Mouse (Mus musculus): ENCODE data around the gene Olfr1058. TPM values are rescaled to one million over a fixed set of nuclear protein-coding genes. Genes with fewer than 3 reads are reported as not detected.
"Not testable (repeated sequence)": the region's sequence is repeated elsewhere in the genome, so short reads cannot be mapped to it uniquely, and the experiment has no call there.

The Olfr1058 gene
- polyA plus RNA-seq (2012; rRNA removed): not detected in 2 replicates

- H3K36me3 ChIP-seq (ENCODE audit: control insufficient read depth, insufficient read depth, low read length); H3K4me1 ChIP-seq (ENCODE audit: control insufficient read depth, insufficient read depth, low read length); H3K4me3 ChIP-seq (ENCODE audit: control insufficient read depth, low read depth, low read length); H3K27me3 ChIP-seq (ENCODE audit: control insufficient read depth, insufficient read depth, low read length); H3K27ac ChIP-seq (ENCODE audit: control insufficient read depth, insufficient read depth, low read depth, low read length): not testable (repeated sequence)
Measured at GRCm38 (mm10) chr2:86388461-86388860, at the start of gene Olfr1058. Gene Olfr1058 (minus strand): TSS chr2:86388561.

- H3K36me3 ChIP-seq (ENCODE audit: control insufficient read depth, insufficient read depth, low read length); H3K4me1 ChIP-seq (ENCODE audit: control insufficient read depth, insufficient read depth, low read length); H3K27ac ChIP-seq (ENCODE audit: control insufficient read depth, insufficient read depth, low read depth, low read length); H3K4me3 ChIP-seq (ENCODE audit: control insufficient read depth, low read depth, low read length); H3K27me3 ChIP-seq (ENCODE audit: control insufficient read depth, insufficient read depth, low read length): not testable (repeated sequence)
Measured at GRCm38 (mm10) chr2:86428511-86428910, 40.1 kb upstream of the Olfr1058 start.

- not testable (repeated sequence) for H3K4me1 ChIP-seq (ENCODE audit: control insufficient read depth, insufficient read depth, low read length); H3K4me3 ChIP-seq (ENCODE audit: control insufficient read depth, low read depth, low read length); H3K36me3 ChIP-seq (ENCODE audit: control insufficient read depth, insufficient read depth, low read length); H3K27me3 ChIP-seq (ENCODE audit: control insufficient read depth, insufficient read depth, low read length); H3K27ac ChIP-seq (ENCODE audit: control insufficient read depth, insufficient read depth, low read depth, low read length)
Measured at GRCm38 (mm10) chr2:86426649-86427048, 38.3 kb upstream of the Olfr1058 start, which contains the start of gene Olfr1062. Gene Olfr1062 (minus strand): TSS chr2:86426749.

GRCm38 (mm10) chr2:86413950-86414349 lies 25.6 kb upstream of the Olfr1058 start, which contains the start of gene Olfr1061:
Gene Olfr1061 (minus strand): TSS chr2:86414050.
- H3K4me3 ChIP-seq (ENCODE audit: control insufficient read depth, low read depth, low read length): no peak within 1 kb of the TSS
- H3K4me1 ChIP-seq (ENCODE audit: control insufficient read depth, insufficient read depth, low read length): no peaks in the 10 kb centered on the region
- no peak within 1 kb of the TSS for H3K27ac ChIP-seq (ENCODE audit: control insufficient read depth, insufficient read depth, low read depth, low read length)
- H3K27me3 ChIP-seq (ENCODE audit: control insufficient read depth, insufficient read depth, low read length): no peaks in the 10 kb centered on the region
- H3K36me3 ChIP-seq (ENCODE audit: control insufficient read depth, insufficient read depth, low read length): no peaks in the 10 kb centered on the region
- TF ChIP-seq POLR2A (IDR thresholded peaks at IDR 0.05; ENCODE audit: control insufficient read depth, low read depth, low read length) (no peak), CTCF (IDR thresholded peaks at IDR 0.05; ENCODE audit: control insufficient read depth, insufficient read depth, insufficient replicate concordance, low read depth, low read length) (no peak)

GRCm38 (mm10) chr2:86395114-86395513 lies 6.8 kb upstream of the Olfr1058 start:
- no peaks in the 10 kb centered on the region for H3K36me3 ChIP-seq (ENCODE audit: control insufficient read depth, insufficient read depth, low read length)
- no peak overlapping the region for H3K4me3 ChIP-seq (ENCODE audit: control insufficient read depth, low read depth, low read length)
- H3K27me3 ChIP-seq (ENCODE audit: control insufficient read depth, insufficient read depth, low read length): no peaks in the 10 kb centered on the region
- H3K4me1 ChIP-seq (ENCODE audit: control insufficient read depth, insufficient read depth, low read length): no peaks in the 10 kb centered on the region
- no peak overlapping the region for H3K27ac ChIP-seq (ENCODE audit: control insufficient read depth, insufficient read depth, low read depth, low read length)
- TF ChIP-seq CTCF (IDR thresholded peaks at IDR 0.05; ENCODE audit: control insufficient read depth, insufficient read depth, insufficient replicate concordance, low read depth, low read length) (no peak), POLR2A (IDR thresholded peaks at IDR 0.05; ENCODE audit: control insufficient read depth, low read depth, low read length) (no peak)

GRCm38 (mm10) chr2:86378293-86378692 lies 10.1 kb downstream of the Olfr1058 start, which contains the start of gene Olfr1057:
Gene Olfr1057 (minus strand): TSS chr2:86378393.
- Histone ChIP-seq H3K27ac (ENCODE audit: control insufficient read depth, insufficient read depth, low read depth, low read length) (no peak within 1 kb of the TSS), H3K36me3 (ENCODE audit: control insufficient read depth, insufficient read depth, low read length) (no peaks in the 10 kb centered on the region), H3K27me3 (ENCODE audit: control insufficient read depth, insufficient read depth, low read length) (no peaks in the 10 kb centered on the region), H3K4me3 (ENCODE audit: control insufficient read depth, low read depth, low read length) (no peak within 1 kb of the TSS), H3K4me1 (ENCODE audit: control insufficient read depth, insufficient read depth, low read length) (no peaks in the 10 kb centered on the region)
- TF ChIP-seq CTCF (IDR thresholded peaks at IDR 0.05; ENCODE audit: control insufficient read depth, insufficient read depth, insufficient replicate concordance, low read depth, low read length): no peak
- TF ChIP-seq POLR2A (IDR thresholded peaks at IDR 0.05; ENCODE audit: control insufficient read depth, low read depth, low read length): no peak

GRCm38 (mm10) chr2:86366342-86366741 lies 22.0 kb downstream of the Olfr1058 start:
- H3K4me1 ChIP-seq (ENCODE audit: control insufficient read depth, insufficient read depth, low read length); H3K27me3 ChIP-seq (ENCODE audit: control insufficient read depth, insufficient read depth, low read length); H3K4me3 ChIP-seq (ENCODE audit: control insufficient read depth, low read depth, low read length); H3K36me3 ChIP-seq (ENCODE audit: control insufficient read depth, insufficient read depth, low read length); H3K27ac ChIP-seq (ENCODE audit: control insufficient read depth, insufficient read depth, low read depth, low read length): not testable (repeated sequence)

GRCm38 (mm10) chr2:86362369-86362768 lies 26.0 kb downstream of the Olfr1058 start, which contains the start of gene Olfr1056:
Gene Olfr1056 (minus strand): TSS chr2:86362469.
- no peak within 1 kb of the TSS for H3K4me3 ChIP-seq (ENCODE audit: control insufficient read depth, low read depth, low read length)
- H3K27ac ChIP-seq (ENCODE audit: control insufficient read depth, insufficient read depth, low read depth, low read length): no peak within 1 kb of the TSS
- H3K27me3 ChIP-seq (ENCODE audit: control insufficient read depth, insufficient read depth, low read length): no peaks in the 10 kb centered on the region
- no peaks in the 10 kb centered on the region for H3K4me1 ChIP-seq (ENCODE audit: control insufficient read depth, insufficient read depth, low read length)
- TF ChIP-seq POLR2A (IDR thresholded peaks at IDR 0.05; ENCODE audit: control insufficient read depth, low read depth, low read length) (no peak), CTCF (IDR thresholded peaks at IDR 0.05; ENCODE audit: control insufficient read depth, insufficient read depth, insufficient replicate concordance, low read depth, low read length) (no peak)
- no peaks in the 10 kb centered on the region for H3K36me3 ChIP-seq (ENCODE audit: control insufficient read depth, insufficient read depth, low read length)

- not testable (repeated sequence) for H3K36me3 ChIP-seq (ENCODE audit: control insufficient read depth, insufficient read depth, low read length); H3K4me3 ChIP-seq (ENCODE audit: control insufficient read depth, low read depth, low read length); H3K4me1 ChIP-seq (ENCODE audit: control insufficient read depth, insufficient read depth, low read length); H3K27ac ChIP-seq (ENCODE audit: control insufficient read depth, insufficient read depth, low read depth, low read length); H3K27me3 ChIP-seq (ENCODE audit: control insufficient read depth, insufficient read depth, low read length)
Measured at GRCm38 (mm10) chr2:86351751-86352150, 36.6 kb downstream of the Olfr1058 start.

Measured in testis, adult 2 months (tissue).